Mouse (Mus musculus): ENCODE results near the gene Cdc25a. TPM values are rescaled to one million over a fixed set of nuclear protein-coding genes. Genes with fewer than 3 reads are reported as not detected.

Cdc25a gene
- total and polyA plus RNA-seq, 2 experiments from 2014 or later = 8.1 to 11.0 TPM

GRCm38 (mm10) chr9:109892651-109893250 is 17.4 kb downstream of the Cdc25a start:
- Histone ChIP-seq H3K4me3 (ENCODE audit: low read length) (no peak overlapping the region), H3K27me3 (ENCODE audit: insufficient read depth, low read length) (no peaks in the 10 kb centered on the region), H3K4me1 (ENCODE audit: insufficient read depth, low read length) (no peaks in the 10 kb centered on the region), H3K9me3 (ENCODE audit: low read length) (no peaks in the 10 kb centered on the region), H3K4me2 (ENCODE audit: low read depth, low read length) (no peak overlapping the region), H3K9ac (replicated peaks; ENCODE audit: low read length) (no peak overlapping the region), H3K27ac (no peak overlapping the region), H3K36me3 (ENCODE audit: insufficient read depth, low read length) (peaks cover 44% of the 10 kb centered on the region)
- WGBS = 70% methylated on average over 5 of the region's 5 CpGs
- DNase-seq (ENCODE audit: low spot score) = peak; percentile 91
- ATAC-seq = peak; percentile 41
- peak; percentile 86 for TF ChIP-seq CTCF (IDR thresholded peaks at IDR 0.05; ENCODE audit: low read depth)

- H3K4me2 ChIP-seq (ENCODE audit: low read depth, low read length) = no peak overlapping the region
- 24% methylated on average over 6 of the region's 6 CpGs for WGBS
- no peak overlapping the region for H3K4me3 ChIP-seq (ENCODE audit: low read length)
- H3K36me3 ChIP-seq (ENCODE audit: insufficient read depth, low read length) = peaks cover 29% of the 10 kb centered on the region
- H3K9me3 ChIP-seq (ENCODE audit: low read length) = no peaks in the 10 kb centered on the region
- DNase-seq (ENCODE audit: low spot score) (peak; percentile 91), ATAC-seq (peak; percentile 89)
- 0 out of 2 replicates have a peak overlapping the region, but pooled peaks have one; percentile 45 for H3K27ac ChIP-seq
- peak; percentile 92 for TF ChIP-seq CTCF (IDR thresholded peaks at IDR 0.05; ENCODE audit: low read depth)
- H3K4me1 ChIP-seq (ENCODE audit: insufficient read depth, low read length) = no peaks in the 10 kb centered on the region
- H3K9ac ChIP-seq (replicated peaks; ENCODE audit: low read length) = no peak overlapping the region
- no peaks in the 10 kb centered on the region for H3K27me3 ChIP-seq (ENCODE audit: insufficient read depth, low read length)
Measured at GRCm38 (mm10) chr9:109894413-109895090, 19.2 kb downstream of the Cdc25a start.

GRCm38 (mm10) chr9:109895593-109895992 is 20.2 kb downstream of the Cdc25a start:
- ATAC-seq (no peak), DNase-seq (ENCODE audit: low spot score) (no peak)
- Histone ChIP-seq H3K4me2 (ENCODE audit: low read depth, low read length) (no peak overlapping the region), H3K27me3 (ENCODE audit: insufficient read depth, low read length) (no peaks in the 10 kb centered on the region), H3K4me3 (ENCODE audit: low read length) (no peak overlapping the region), H3K9ac (replicated peaks; ENCODE audit: low read length) (no peak overlapping the region), H3K27ac (no peak overlapping the region), H3K36me3 (ENCODE audit: insufficient read depth, low read length) (peaks cover 18% of the 10 kb centered on the region), H3K4me1 (ENCODE audit: insufficient read depth, low read length) (no peaks in the 10 kb centered on the region), H3K9me3 (ENCODE audit: low read length) (no peaks in the 10 kb centered on the region)
- TF ChIP-seq CTCF (IDR thresholded peaks at IDR 0.05; ENCODE audit: low read depth) = no peak
- WGBS = 64% methylated on average over 6 of the region's 6 CpGs

GRCm38 (mm10) chr9:109896253-109897150 is 21.1 kb downstream of the Cdc25a start:
- H3K9me3 ChIP-seq (ENCODE audit: low read length) = no peaks in the 10 kb centered on the region

GRCm38 (mm10) chr9:109898027-109898426 is 22.6 kb downstream of the Cdc25a start:
- Histone ChIP-seq H3K9ac (replicated peaks; ENCODE audit: low read length) (no peak overlapping the region), H3K4me1 (ENCODE audit: insufficient read depth, low read length) (no peaks in the 10 kb centered on the region), H3K4me2 (ENCODE audit: low read depth, low read length) (no peak overlapping the region), H3K27me3 (ENCODE audit: insufficient read depth, low read length) (no peaks in the 10 kb centered on the region), H3K4me3 (ENCODE audit: low read length) (no peak overlapping the region), H3K36me3 (ENCODE audit: insufficient read depth, low read length) (no peaks in the 10 kb centered on the region), H3K9me3 (ENCODE audit: low read length) (no peaks in the 10 kb centered on the region), H3K27ac (no peak overlapping the region)
- 49% methylated on average over 2 of the region's 2 CpGs for WGBS
- no peak for TF ChIP-seq CTCF (IDR thresholded peaks at IDR 0.05; ENCODE audit: low read depth)
- DNase-seq (ENCODE audit: low spot score) = no peak
- no peak for ATAC-seq

More at GRCm38 (mm10) chr9:109896253-109897150, 21.1 kb downstream of the Cdc25a start:
- 87% methylated on average over 8 of the region's 8 CpGs for WGBS
- Histone ChIP-seq H3K27me3 (ENCODE audit: insufficient read depth, low read length) (no peaks in the 10 kb centered on the region), H3K36me3 (ENCODE audit: insufficient read depth, low read length) (peaks cover 9% of the 10 kb centered on the region), H3K9ac (replicated peaks; ENCODE audit: low read length) (no peak overlapping the region), H3K4me3 (ENCODE audit: low read length) (no peak overlapping the region), H3K4me2 (ENCODE audit: low read depth, low read length) (no peak overlapping the region), H3K27ac (no peak overlapping the region), H3K4me1 (ENCODE audit: insufficient read depth, low read length) (no peaks in the 10 kb centered on the region)
- TF ChIP-seq CTCF (IDR thresholded peaks at IDR 0.05; ENCODE audit: low read depth) = no peak
- ATAC-seq = no peak
- no peak for DNase-seq (ENCODE audit: low spot score)

DNA sequence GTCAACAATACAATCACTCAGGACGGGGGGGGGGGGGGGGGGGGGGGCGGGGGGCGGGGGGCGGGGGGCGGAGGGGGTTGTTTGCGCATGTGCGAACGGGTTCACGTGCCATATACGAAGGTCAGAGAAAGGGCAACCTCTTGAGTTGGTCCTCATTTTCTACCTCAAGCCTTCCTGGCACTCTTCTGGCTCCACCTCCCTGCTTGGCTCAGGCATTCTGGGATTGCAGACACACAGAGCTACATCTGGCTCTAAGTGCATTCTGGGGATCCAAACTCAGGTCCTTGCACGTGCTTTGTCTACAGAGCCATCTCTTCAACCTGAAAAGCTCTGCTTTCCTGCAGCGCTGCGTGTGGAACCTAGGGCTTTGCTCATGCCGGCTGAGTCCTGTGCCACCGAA is 24.0 kb downstream of the Cdc25a start:
- no peak for TF ChIP-seq CTCF (IDR thresholded peaks at IDR 0.05; ENCODE audit: low read depth)
- 75% methylated on average over 6 of the region's 15 CpGs for WGBS
- ATAC-seq = no peak

More for the DNA sequence above, 24.0 kb downstream of the Cdc25a start:
- DNase-seq (ENCODE audit: low spot score) = no peak
- no peak overlapping the region for H3K4me2 ChIP-seq (ENCODE audit: low read depth, low read length)
- H3K4me1 ChIP-seq (ENCODE audit: insufficient read depth, low read length) = no peaks in the 10 kb centered on the region
- 0 out of 2 replicates have a peak overlapping the region, but pooled peaks have one; percentile 5 for H3K27ac ChIP-seq
- H3K27me3 ChIP-seq (ENCODE audit: insufficient read depth, low read length) = no peaks in the 10 kb centered on the region
- H3K9ac ChIP-seq (replicated peaks; ENCODE audit: low read length) = no peak overlapping the region
- no peaks in the 10 kb centered on the region for H3K36me3 ChIP-seq (ENCODE audit: insufficient read depth, low read length)
- H3K4me3 ChIP-seq (ENCODE audit: low read length) = no peak overlapping the region
- H3K9me3 ChIP-seq (ENCODE audit: low read length) = no peaks in the 10 kb centered on the region
